Mouse (Mus musculus) kidney, adult 18-20 months (tissue): ENCODE measurements around the gene Lrrc25.

ENCODE experiments used
- DNase-seq: peaks from one replicate; pipeline ENCODE4 v3.0.0; 2021

The Lrrc25 gene

GRCm38 (mm10) chr8:70599507-70600290 is 16.3 kb upstream of the Lrrc25 start:
- DNase-seq: no peak

GRCm38 (mm10) chr8:70600473-70601270 is 15.3 kb upstream of the Lrrc25 start:
- peak; percentile 54 for DNase-seq

GRCm38 (mm10) chr8:70601271-70601649 is 14.7 kb upstream of the Lrrc25 start:
- DNase-seq: peak; percentile 81

- no peak for DNase-seq
Observed at GRCm38 (mm10) chr8:70602139-70602811, 13.7 kb upstream of the Lrrc25 start.

GRCm38 (mm10) chr8:70604558-70604957 is 11.4 kb upstream of the Lrrc25 start:
- DNase-seq: no peak

- no peak for DNase-seq
Observed at GRCm38 (mm10) chr8:70605871-70606779, 9.8 kb upstream of the Lrrc25 start.

GRCm38 (mm10) chr8:70606780-70607602 is 9.0 kb upstream of the Lrrc25 start:
- DNase-seq: peak; percentile 36

GRCm38 (mm10) chr8:70607603-70607897 is 8.4 kb upstream of the Lrrc25 start:
- DNase-seq: peak; percentile 19

GRCm38 (mm10) chr8:70607898-70608748 is 7.8 kb upstream of the Lrrc25 start:
- peak; percentile 48 for DNase-seq

GRCm38 (mm10) chr8:70608749-70609367 is 7.1 kb upstream of the Lrrc25 start, which contains the start of gene Ssbp4:
TSS of gene Ssbp4 (minus strand) at chr8:70608872.
- DNase-seq: no peak

GRCm38 (mm10) chr8:70609368-70609848 is 6.5 kb upstream of the Lrrc25 start:
- peak; percentile 85 for DNase-seq

GRCm38 (mm10) chr8:70609849-70610795 is 5.8 kb upstream of the Lrrc25 start:
- peak; percentile 82 for DNase-seq

- DNase-seq: peak; percentile 83
Observed at GRCm38 (mm10) chr8:70610796-70611771, 4.9 kb upstream of the Lrrc25 start.

- DNase-seq: peak; percentile 93
Observed at GRCm38 (mm10) chr8:70611849-70612248, 4.1 kb upstream of the Lrrc25 start.

- DNase-seq: no peak
Observed at GRCm38 (mm10) chr8:70613763-70614162, 2.2 kb upstream of the Lrrc25 start.

- DNase-seq: no peak
Observed at GRCm38 (mm10) chr8:70614469-70614868, 1.5 kb upstream of the Lrrc25 start.

GRCm38 (mm10) chr8:70615281-70615680 is 674 bp upstream of the Lrrc25 start:
- DNase-seq: no peak

GRCm38 (mm10) chr8:70616645-70617044 is 690 bp downstream of the Lrrc25 start:
- DNase-seq: no peak
